Mouse (Mus musculus) left cerebral cortex, postnatal 25 days (tissue): ENCODE data around the gene Scarf1. TPM values are rescaled to one million over a fixed set of nuclear protein-coding genes. Genes with fewer than 3 reads are reported as not detected.

ENCODE experiments used
- DNase-seq, 2 experiments: peaks; one replicate each; pipeline ENCODE4 v3.0.0; 2022; ENCODE audit warnings: low spot score in 2 of 2, mixed read lengths in 1 of 2
- intact Hi-C: fragments of 180-260 bp; cut with DNase I; formaldehyde crosslinking; loops from one replicate; pipeline ENCODE4 v1.15.1; 2025
- microRNA-seq, 2 experiments: library from miRNA; unstranded; fragments of <30 nt; microRNA quantifications; one replicate each; pipeline ENCODE4 v1.2.0; 2022
- total RNA-seq, 2 experiments: library from RNA; stranded (reverse); gene quantifications; 2 replicates each; pipeline ENCODE4 v1.2.3; 2021

Gene Scarf1
- total RNA-seq, 2 experiments from 2014 or later, result 1.7 to 2.1 TPM

DNA sequence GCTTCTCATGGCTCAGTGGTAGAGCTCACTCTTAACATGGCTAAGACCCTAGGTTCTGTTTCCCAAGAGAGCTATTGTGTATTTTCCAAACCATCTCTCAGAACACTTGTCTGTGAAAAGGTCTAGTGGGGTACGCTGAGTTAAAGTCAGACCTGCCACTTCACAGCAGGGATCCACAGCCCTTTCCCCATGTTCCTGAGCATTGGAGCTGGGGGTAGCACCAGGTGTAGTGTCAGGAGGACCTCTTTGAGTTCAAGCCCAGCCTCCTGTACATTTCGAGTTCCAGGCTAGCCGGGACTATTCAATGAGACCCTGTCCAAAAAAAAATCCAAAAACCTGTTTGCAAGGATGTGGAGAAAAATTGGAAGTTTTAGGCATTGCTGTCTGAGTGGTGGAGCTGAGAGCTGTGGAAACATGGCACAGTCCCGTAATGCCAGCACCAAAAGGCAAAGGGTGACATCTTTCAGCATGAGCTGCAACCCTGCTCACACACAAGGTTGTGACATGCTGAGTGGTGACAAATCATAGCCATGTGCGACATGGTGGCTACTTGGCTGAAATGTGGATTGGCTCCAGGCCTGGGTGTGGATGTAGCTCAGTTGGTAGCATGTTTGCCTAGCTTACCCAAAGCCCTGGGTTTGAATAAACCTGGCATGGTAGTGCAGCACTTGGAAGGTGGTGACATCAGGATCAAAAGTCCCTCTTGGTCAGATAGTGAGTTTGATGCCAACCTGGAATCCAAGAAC, 61.2 kb downstream of the Scarf1 start:
- intact Hi-C loops, result loop anchor here (5.0 to 10.0 kb wide), 2 partner anchors 172 to 400 kb away; partner anchors contain the start of gene Ovca2

DNA sequence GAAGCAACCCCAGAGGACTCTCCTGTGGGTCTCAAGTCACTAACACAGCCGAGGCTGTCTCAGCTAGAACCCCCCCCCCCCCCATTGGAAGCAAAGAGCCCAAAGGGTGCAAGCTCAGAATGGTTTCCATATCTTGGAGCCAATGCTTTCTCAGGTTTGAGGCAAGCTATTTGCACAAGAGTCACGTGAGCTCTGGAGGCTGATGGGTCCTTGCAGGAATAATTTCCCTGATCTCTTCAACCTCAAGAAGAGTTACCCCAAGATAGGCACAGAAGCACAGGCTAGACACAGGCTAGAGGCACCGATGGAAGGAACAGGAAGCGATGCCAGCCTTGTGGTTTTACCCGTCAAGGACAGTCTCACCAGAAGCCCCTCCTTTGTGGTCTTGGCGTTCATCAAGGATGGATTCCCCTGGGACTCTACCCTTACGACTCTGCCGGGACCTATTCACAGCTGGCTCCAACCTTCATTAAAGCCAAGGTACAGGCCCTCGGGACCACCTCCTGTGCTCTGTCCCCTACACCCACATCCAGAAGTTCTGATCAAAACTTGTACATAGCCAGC, 62.3 kb downstream of the Scarf1 start:
- intact Hi-C loops, result loop anchor here (10.0 kb wide), 1 partner anchor 401 kb away; the partner anchor contains the start of gene Ovca2
- no peak for DNase-seq

More for the DNA sequence above, 61.2 kb downstream of the Scarf1 start:
- DNase-seq, result no peak

Small RNA genes lying within 50 kb of the gene (microRNA-seq; reads per million reads assigned to microRNA genes)
- gene Mir22, result 10,414 to 18,602 reads per million in 2 experiments
- gene Mir3971, result 0 reads per million in 2 experiments

Other genes starting within 250 kb of the Scarf1 start
- 10 to 100 TPM; 44.2 to 46.9 TPM for gene Rpa1, start 165.2 kb upstream of the Scarf1 start, total RNA-seq
- 10 to 100 TPM; 12.1 to 12.5 TPM for gene Smyd4, start 165.1 kb upstream of the Scarf1 start, total RNA-seq
- gene Serpinf1, start 90.8 kb upstream of the Scarf1 start, total RNA-seq, result 10 to 100 TPM; 16.7 to 17.3 TPM
- gene Serpinf2, start 73.9 kb upstream of the Scarf1 start, total RNA-seq, result not detected
- 10 to 100 TPM; 17.4 to 18.7 TPM for gene Wdr81, start 58.8 kb upstream of the Scarf1 start, total RNA-seq
- gene Tlcd2, start 51.8 kb upstream of the Scarf1 start, total RNA-seq, result under 1 TPM; 0.69 to 0.80 TPM
- 100 to 1,000 TPM; 120 to 127 TPM for gene Prpf8, start 26.7 kb upstream of the Scarf1 start, total RNA-seq
- gene Rilp, start 3.4 kb upstream of the Scarf1 start, total RNA-seq, result 1 to 10 TPM; 2.0 to 2.7 TPM
- gene Slc43a2, start 18.2 kb downstream of the Scarf1 start, total RNA-seq, result 10 to 100 TPM; 50.3 to 59.4 TPM
- 100 to 1,000 TPM; 330 to 346 TPM for gene Pitpna, start 74.6 kb downstream of the Scarf1 start, total RNA-seq
- 10 to 100 TPM; 38.5 to 41.3 TPM for gene Inpp5k, start 117.4 kb downstream of the Scarf1 start, total RNA-seq
- 10 to 100 TPM; 17.4 to 19.0 TPM for gene Myo1c, start 137.0 kb downstream of the Scarf1 start, total RNA-seq
- 100 to 1,000 TPM; 125 to 137 TPM for gene Crk, start 165.7 kb downstream of the Scarf1 start, total RNA-seq
- gene Ywhae, start 219.3 kb downstream of the Scarf1 start, total RNA-seq, result 1,000 to 10,000 TPM in 1 of 2 experiments, 100 to 1,000 TPM in 1; 981 to 1,083 TPM